Mouse (Mus musculus): ENCODE measurements at regions not wholly inside any gene's neighbourhood (a gene's known extent, or its start where the extent isn't known, plus 50 kb on each side); places are given as distances from the start of the nearest gene placed in this dataset.

DNA sequence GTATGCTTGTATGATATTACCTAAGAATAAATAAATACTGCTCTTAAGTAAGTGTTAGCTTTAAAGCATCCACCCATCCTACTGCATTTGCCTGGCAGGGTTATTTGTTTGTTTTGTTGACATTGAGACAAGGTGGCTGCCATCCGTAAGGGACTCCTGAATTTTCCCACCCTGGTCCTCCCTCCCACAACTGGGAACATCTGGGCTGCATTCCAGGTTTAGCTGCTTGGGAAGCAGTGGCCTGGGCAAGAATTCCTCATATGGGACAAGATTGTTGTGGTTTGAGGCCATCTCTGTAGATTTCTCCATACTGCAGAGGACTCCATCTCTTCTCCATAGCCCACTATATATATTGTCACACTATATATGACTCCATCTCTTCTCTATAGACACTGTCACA lies 125.3 kb downstream of the Gas1 start:
- TF ChIP-seq CTCF (IDR thresholded peaks at IDR 0.05; ENCODE audit: insufficient read depth, low read length) (no peak), POLR2A (IDR thresholded peaks at IDR 0.05; ENCODE audit: borderline replicate concordance, extremely low read depth, low read depth, low read length) (no peak)
